Comparison of ENCODE assay signal across 8 mouse cellular contexts in the genomic region with DNA sequence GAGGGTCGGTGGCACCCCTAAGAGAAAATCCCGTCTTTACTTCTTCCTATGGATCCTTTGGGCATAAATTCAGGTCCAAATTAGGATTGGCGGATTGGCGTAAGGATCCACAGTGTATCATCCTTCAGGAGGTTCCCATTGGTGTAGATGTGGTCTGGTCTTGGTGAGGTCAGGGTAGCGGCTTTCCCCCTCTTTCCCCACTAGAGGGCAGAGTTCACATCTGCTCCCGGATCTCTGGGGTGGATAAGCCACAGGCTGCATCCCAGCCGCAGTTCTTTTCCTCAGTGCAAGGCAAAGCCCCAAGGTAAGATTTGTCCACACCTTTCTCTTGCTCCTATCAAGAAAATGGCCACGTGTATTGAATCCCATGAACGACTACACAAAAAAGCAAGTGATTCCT. TPM values are rescaled to one million over a fixed set of nuclear protein-coding genes. Genes with fewer than 3 reads are reported as not detected.
A peak's percentile ranks its signal among the peaks of the same experiment; 100 is the strongest.
DNase-seq lines count a peak whose midpoint lies in the region; TF ChIP-seq lines count a peak whose summit lies in the region.

No protein-coding gene starts in this region.

- peak; percentile 87 for TF ChIP-seq CTCF in layer of hippocampus, adult 2 months (conservative IDR thresholded peaks at IDR 0.05)

- H3K27me3 ChIP-seq in forebrain, embryonic 10.5 days (ENCODE audit: poor library complexity, severe bottlenecking) = peaks cover 8% of the 10 kb centered on the region

- no peaks in the 10 kb centered on the region for H3K36me3 ChIP-seq in forebrain, embryonic 10.5 days (replicated peaks)

- DNase-seq in ovary, postnatal 36 days (ENCODE audit: low spot score) = peak; percentile 61
- DNase-seq in ovary, adult 18-20 months (ENCODE audit: low spot score) = no peak
- peak; percentile 5 for DNase-seq in c-Kit-negative CD71-positive TER-119-positive erythroid progenitor cells, embryonic 14.5 days (ENCODE audit: low read depth, low spot score)
- DNase-seq in forebrain, embryonic 10.5 days (ENCODE audit: extremely low spot score, low spot score) = peak; percentile 63
- DNase-seq in heart, postnatal 4 days = peak; percentile 73
- peak; percentile 44 to 55 for DNase-seq in layer of hippocampus, adult 2 months (ENCODE audit: low spot score in 2 of 2)
- DNase-seq in lung, postnatal 25 days (ENCODE audit: low spot score) = peak; percentile 85
- DNase-seq in right cerebral cortex, postnatal 25 days = peak; percentile 31

- H3K9me3 ChIP-seq in forebrain, embryonic 10.5 days = no peaks in the 10 kb centered on the region; the same call in 1 of the 2 replicates

- H3K27ac ChIP-seq in forebrain, embryonic 10.5 days = no peak overlapping the region
- H3K27ac ChIP-seq in layer of hippocampus, adult 2 months = peak overlapping the region; percentile 75

- H3K4me1 ChIP-seq in forebrain, embryonic 10.5 days = peaks cover 13% of the 10 kb centered on the region

- H3K4me3 ChIP-seq in forebrain, embryonic 10.5 days = no peak overlapping the region
- no peak overlapping the region for H3K4me3 ChIP-seq in layer of hippocampus, adult 2 months

- WGBS in forebrain, embryonic 10.5 days = 23% methylated on average over 9 of the region's 9 CpGs

RNA-seq across cellular contexts. Expression of a gene that starts 51.8 kb away (rescaled TPM):
- polyA plus RNA-seq in forebrain, embryonic 10.5 days (2016; fragmentation: Nextera tagmentation; extraction: Ambion mirVana) = 0.11 TPM in 1 of 2 replicates, not detected in the other
- total RNA-seq in heart, postnatal 4 days (2021) = 10 to 100 TPM in 1 of 2 experiments, 1 to 10 TPM in 1; 9.7 to 11.2 TPM
- total RNA-seq in layer of hippocampus, adult 2 months (2021) = 1 to 10 TPM; 4.7 to 7.2 TPM
